Mouse (Mus musculus): ENCODE results near the gene Emilin2.

The Emilin2 gene

DNA sequence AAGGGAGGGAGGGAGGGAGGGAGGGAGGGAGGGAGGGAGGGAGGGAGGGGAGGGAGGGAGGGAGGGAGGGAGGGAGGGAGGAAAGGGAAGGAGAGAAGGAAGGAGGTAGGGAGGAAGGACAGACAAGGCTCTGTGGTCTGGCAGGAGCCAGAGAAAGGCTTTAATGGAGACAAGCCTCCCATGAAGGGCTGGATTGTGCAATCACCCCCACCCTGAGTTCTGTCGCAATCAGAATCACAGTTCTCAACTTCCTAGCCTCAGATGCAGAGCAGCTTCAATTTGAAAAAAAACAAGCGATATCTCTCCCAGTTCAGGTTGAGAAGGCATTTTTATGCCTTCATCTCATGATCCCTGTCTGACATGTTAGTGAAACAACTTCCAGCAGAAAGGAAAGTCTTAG, 11.4 kb downstream of the Emilin2 start:
- CTCF ChIA-PET: no interaction called here

- CTCF ChIA-PET: no interaction called here
Observed at GRCm38 (mm10) chr17:71299879-71300278, 11.9 kb downstream of the Emilin2 start.

DNA sequence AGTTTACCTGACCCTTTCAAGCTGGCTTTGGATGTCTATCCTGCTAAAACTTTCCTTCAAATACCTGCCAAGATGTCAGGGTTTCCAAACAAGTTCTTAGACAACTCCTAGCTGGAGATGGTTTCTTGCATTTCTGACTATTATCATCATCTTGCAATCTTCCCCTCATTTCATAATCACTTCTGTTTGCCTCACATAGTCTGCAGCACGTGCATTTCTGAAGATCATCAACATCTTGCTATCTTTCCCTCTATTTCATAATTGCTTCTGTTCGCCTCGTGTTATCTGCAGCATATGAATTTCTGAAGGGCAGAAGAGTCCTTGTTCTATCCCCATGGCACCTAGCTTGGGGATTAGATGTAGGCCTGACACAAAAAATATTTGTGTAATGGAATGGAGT, 17.2 kb downstream of the Emilin2 start:
- CTCF ChIA-PET: no interaction called here

GRCm38 (mm10) chr17:71292897-71293296, 18.9 kb downstream of the Emilin2 start:
- CTCF ChIA-PET: no interaction called here

DNA sequence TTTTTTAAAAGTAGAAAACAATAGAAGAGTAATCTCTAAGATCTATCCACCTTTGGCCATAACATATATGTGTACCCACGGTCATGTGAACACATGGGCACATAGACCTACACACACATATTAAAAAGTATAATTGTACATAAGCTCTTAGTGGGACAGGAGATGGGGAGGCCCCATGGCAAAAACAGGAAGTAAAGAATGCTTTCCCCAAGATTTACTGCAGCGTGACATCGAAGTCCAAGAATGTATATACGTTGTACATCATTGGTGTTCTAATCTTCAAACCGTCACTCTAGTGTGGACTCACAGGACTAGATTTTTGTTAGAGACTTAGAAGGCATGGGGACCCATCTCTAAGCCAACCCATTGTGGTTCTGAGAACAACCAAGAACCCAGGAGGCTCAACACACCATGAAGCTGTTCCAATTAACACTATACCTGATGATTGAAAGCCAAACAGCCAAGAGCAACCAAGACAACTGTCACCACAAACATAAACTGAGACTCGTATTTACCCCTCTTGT, 19.8 kb downstream of the Emilin2 start:
- CTCF ChIA-PET: no interaction called here

DNA sequence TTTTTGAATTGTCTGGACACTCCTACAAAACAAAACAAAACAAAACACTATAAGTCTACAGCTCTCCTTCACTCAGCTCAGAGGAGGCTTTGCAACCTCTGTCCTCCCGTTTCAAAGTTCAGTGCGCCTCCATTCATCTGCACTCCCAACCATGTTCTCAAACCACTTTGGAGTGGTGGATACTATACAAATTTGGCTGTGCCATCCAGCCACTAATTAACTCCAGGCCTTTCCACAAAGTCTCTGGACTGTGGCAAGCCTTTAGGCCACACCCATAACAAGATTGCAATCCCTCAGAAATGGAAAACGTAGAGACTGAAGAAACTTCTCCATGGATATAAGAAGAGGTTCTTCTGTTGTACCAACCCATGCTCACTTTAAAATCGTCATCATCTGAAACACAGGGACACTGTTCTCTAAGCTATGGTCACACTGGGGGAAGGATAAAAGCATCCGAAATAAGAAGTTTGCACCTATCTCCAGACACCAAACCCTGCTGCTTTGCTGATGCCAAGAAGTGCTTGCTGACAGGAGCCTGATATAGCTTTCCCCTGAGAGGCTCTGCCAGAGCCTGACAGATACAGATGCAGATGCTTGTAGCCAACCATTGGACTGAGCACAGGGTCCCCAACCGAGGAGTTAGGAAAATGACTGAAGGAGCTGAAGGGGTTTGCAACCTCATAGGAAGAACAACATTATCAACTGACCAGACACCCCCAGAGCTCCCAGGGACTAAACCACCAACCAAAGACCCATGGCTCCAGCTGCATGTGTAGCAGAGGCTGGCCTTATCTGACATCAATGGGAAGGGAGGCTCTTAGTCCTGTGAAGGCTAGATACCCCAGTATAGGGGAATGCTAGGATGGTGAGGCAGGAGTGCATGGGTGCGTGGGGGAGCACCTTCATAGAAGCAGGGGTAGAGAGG, 21.0 kb downstream of the Emilin2 start:
- CTCF ChIA-PET: no interaction called here

DNA sequence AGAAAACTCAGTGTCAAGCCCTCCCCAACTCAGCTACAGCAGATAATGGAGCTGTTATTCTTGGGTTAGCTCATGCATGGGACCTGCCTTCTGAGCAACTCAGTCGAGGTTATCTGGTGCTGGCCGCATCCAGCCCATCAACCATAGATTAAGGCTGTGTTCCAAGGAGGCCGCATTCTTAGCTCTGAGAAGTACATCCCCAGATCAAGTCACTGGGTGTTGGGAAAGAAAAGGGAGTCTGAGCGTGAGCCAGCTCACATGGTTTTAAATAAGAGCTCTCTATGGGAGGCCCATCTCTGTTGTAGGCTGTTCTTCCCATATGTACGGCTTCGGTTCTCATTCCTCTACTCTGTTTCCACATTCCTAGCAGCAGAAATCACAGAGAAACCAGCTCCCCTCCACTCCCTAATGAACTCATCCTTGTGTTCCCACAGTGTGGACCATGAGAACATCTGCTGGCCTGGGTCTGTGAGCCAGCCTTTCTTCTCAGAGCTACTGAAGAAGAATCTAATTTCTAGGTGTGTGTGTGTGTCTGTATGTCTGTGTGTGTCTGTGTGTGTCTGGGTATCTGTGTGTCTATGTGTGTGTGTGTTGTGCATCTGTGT, 22.1 kb downstream of the Emilin2 start:
- CTCF ChIA-PET: no interaction called here

GRCm38 (mm10) chr17:71288808-71289548, 22.8 kb downstream of the Emilin2 start:
- CTCF ChIA-PET: no interaction called here

DNA sequence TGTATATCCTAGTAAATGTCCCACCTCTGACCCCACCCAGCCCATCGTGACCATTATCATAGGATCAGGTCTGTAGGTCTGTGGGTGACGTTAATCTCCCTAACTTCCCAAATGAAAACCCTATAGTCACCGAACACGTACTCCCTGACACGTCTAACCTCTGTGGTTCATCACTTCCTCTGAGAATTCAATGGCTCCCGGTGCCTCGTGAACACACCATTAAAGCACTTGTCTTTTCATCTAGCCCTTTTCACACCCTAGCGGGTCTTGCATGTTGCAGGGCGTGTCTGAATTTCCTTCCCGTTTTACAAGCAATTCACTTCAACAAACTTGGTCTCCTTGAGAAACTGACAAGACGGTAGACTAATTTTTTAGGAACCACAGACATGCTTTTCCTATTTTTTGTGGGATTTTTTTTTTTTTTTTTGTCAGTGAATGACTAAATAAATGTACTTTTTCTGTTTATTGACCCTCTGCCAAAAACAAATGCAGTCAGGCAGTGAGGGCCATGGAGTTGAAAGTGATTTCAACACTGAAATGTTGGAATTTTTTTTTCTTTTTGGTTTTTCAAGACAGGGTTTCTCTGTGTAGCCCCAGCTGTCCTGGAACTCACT, 23.5 kb downstream of the Emilin2 start:
- CTCF ChIA-PET: no interaction called here

- CTCF ChIA-PET: no interaction called here
Observed at GRCm38 (mm10) chr17:71287586-71287985, 24.2 kb downstream of the Emilin2 start.

GRCm38 (mm10) chr17:71285929-71286328, 25.8 kb downstream of the Emilin2 start:
- CTCF ChIA-PET: no interaction called here

DNA sequence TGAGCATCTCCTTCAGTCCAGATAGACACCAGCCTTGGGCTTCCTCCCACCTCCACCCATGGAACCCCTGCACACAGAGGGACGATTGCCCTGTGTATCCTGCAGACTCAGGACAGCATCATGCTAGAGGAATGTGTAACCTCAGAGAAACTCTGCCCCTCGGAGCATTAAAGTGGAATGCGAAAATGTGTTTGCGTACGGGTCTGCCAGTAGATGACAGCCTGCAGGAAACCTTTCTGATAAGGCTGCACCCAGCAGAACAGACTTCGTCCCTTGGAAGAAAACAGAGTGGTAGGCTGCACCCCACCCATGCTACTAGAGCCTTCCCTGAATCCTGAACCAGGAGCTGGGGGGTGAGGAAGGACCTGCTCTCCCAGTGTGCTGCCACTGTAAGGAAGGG, 26.9 kb downstream of the Emilin2 start:
- CTCF ChIA-PET: no interaction called here

GRCm38 (mm10) chr17:71283237-71283636, 28.5 kb downstream of the Emilin2 start:
- CTCF ChIA-PET: interaction anchor here (0.7 kb wide), 1 partner anchor 12 kb away, joined by 3 read pairs; no protein-coding TSS in a partner anchor

GRCm38 (mm10) chr17:71282716-71283115, 29.1 kb downstream of the Emilin2 start:
- CTCF ChIA-PET: interaction anchor here (0.6 to 0.7 kb wide), 3 partner anchors 13 to 564 kb away, joined by 3 to 10 read pairs (median 5); no protein-coding TSS in a partner anchor

DNA sequence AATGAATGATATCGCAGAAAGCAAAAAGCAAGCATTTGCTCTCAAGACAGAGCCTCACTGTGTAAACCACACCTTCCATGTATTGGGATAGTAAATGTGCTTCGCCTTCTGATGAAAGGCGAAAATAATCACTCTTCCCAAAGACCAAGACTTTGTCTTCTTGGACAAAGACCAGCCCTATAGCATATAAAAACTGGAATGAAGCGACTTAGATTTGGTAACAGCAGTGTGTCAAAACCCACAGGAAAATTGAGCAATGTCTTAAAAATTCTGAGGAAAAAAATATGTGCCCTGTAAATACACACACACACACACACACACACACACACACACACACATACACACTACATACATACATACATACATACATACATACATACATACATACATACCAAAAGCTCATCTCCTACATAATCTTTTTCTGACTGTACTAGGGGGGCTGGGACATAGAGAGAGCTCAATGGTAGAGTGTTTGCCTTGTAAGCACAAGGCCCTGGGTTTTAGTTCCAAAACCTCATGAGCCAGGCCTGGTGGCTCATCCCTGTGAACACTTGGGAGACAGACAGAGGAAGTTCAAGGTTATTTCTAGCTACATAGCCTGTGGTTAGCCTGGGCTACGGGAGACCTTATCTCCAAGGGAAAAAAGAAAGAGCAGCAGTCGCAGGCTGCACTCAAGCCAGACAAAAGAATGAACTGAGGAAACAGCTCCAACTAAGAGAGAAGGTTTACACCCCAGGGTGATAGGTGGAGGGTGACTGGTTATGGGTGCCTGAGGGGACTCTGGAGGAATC, 33.9 kb downstream of the Emilin2 start:
- CTCF ChIA-PET: no interaction called here

DNA sequence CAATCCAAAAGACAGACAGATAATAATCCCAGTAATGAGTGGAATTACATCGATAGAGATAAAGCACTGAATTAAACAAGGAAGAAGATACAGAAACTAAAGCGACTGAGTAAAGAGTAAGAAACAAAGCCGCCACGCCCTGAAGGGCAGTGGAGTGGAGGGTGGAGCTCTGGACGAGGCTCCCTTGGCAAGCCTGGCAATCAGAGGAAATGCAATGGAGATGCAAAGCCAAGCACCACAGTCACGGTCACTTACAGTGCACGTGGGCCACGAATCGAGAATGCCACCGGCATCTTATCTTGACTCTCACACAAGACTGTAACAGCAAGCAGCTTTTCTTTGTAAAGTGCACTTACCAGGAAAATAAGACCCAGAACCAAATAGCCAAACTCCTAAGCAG, 35.0 kb downstream of the Emilin2 start:
- CTCF ChIA-PET: no interaction called here

- CTCF ChIA-PET: no interaction called here
Observed at GRCm38 (mm10) chr17:71273901-71274300, 37.9 kb downstream of the Emilin2 start.

DNA sequence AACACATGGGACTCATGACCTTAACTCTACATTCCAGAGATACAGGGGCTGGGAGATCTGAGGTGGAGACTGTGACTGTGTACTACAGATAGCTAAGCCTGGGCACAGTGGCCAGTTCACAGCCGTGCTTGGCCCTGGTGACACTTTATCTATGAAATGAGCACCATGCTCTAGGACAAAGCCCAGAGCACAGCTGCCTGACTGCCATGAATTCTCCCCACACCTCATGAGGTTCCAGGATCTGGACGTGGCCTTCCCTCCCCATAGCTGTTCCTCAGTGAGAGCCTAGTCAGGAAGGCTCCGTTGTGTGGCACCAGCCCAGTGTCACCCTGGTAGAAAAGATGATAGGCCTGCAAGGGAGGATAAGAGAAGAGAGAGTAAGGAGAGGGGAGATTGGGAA, 43.2 kb downstream of the Emilin2 start:
- CTCF ChIA-PET: no interaction called here

DNA sequence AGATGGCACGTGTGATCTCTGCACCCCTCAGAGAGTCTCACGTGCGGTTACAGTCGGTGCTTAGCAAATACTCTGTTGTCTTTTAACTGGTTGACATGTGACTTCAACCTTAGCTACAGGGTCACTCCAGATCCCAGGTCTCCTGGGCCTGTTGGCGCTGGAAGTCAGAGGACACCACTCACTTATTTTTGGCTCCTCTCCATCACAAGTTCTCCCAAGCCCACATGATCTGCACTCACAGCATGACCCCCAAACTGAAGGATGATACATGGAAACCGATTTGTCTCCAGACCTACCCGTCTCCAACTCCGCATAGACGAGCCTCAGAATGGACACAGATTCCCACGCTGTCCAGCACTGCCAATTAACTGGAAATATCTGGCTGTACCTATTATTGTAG, 43.6 kb downstream of the Emilin2 start:
- CTCF ChIA-PET: no interaction called here

- CTCF ChIA-PET: interaction anchor here (0.5 to 0.6 kb wide), 2 partner anchors 16 to 159 kb away, joined by 3 read pairs; no protein-coding TSS in a partner anchor
Observed at GRCm38 (mm10) chr17:71267374-71267773, 44.4 kb downstream of the Emilin2 start.

Data from spleen, embryonic (tissue).